ENCODE assay signal across 27 mouse cellular contexts in the genomic region with DNA sequence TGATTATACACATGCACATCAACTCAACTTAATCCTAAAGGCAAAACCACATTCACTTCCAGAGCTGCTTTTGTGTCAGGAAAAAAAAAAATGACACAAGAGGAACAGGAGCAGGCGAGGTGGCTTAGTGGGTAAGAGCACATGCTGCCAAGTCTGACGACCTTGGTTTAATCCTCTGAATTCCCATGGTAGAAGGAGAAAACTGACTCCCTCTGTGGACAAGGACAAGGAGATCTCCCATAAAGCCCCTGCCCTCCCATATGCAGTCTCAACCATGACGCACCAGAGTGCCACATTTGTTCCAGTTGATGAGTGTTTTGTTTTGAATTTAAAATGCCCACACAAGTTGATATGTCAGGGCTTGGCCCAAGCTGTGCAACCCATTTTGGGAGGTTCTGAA. TPM values are rescaled to one million over a fixed set of nuclear protein-coding genes. Genes with fewer than 3 reads are reported as not detected.
DNase-seq lines count a peak whose midpoint lies in the region; ATAC-seq and TF ChIP-seq lines count a peak whose summit lies in the region.
"Had no signal": no experiment of that assay in that cellular context is flagged by ENCODE, and none has a peak within 500 bp of the region (broad histone marks: within the 10 kb centered on the region; RNA-seq: fewer than 3 reads in every experiment).

No protein-coding gene starts in this region.

- TF ChIP-seq CTCF in C2C12 (IDR thresholded peaks at IDR 0.05; ENCODE audit: control insufficient read depth, insufficient read depth, insufficient read length): no peak

- H3K79me2 ChIP-seq in C2C12 (ENCODE audit: control insufficient read depth, insufficient read depth): no peaks in the 10 kb centered on the region

- 56% methylated on average over 3 of the region's 3 CpGs for WGBS in embryonic facial prominence, embryonic 14.5 days
- 62% methylated on average over 3 of the region's 3 CpGs for WGBS in embryonic facial prominence, embryonic 10.5 days

- H3K36me3 ChIP-seq in embryonic facial prominence, embryonic 14.5 days (ENCODE audit: control insufficient read depth, insufficient read depth, low read length): no peaks in the 10 kb centered on the region
- no peaks in the 10 kb centered on the region for H3K36me3 ChIP-seq in embryonic facial prominence, embryonic 10.5 days (replicated peaks)
- H3K36me3 ChIP-seq in C2C12 (ENCODE audit: control insufficient read depth, insufficient read depth): no peaks in the 10 kb centered on the region
- H3K36me3 ChIP-seq: embryonic facial prominence, embryonic 12.5 days; forebrain, embryonic 12.5 days; forebrain, embryonic 15.5 days; heart, embryonic 10.5 days; heart, embryonic 13.5 days; hindbrain, embryonic 12.5 days; hindbrain, embryonic 15.5 days; intestine, embryonic 15.5 days had no signal

- H3K4me1 ChIP-seq in embryonic facial prominence, embryonic 14.5 days (ENCODE audit: control insufficient read depth, insufficient read depth, low read length): no peaks in the 10 kb centered on the region
- 0 out of 2 replicates have a peak, but pooled peaks cover 6% of the 10 kb centered on the region for H3K4me1 ChIP-seq in embryonic facial prominence, embryonic 10.5 days
- peaks cover 13% of the 10 kb centered on the region; the same call in 1 of the 2 replicates for H3K4me1 ChIP-seq in brown adipose tissue, adult 24 weeks (ENCODE audit: control insufficient read depth, insufficient read depth, insufficient read length, low read length)
- H3K4me1 ChIP-seq: embryonic facial prominence, embryonic 12.5 days; forebrain, embryonic 12.5 days; forebrain, embryonic 15.5 days; hindbrain, embryonic 12.5 days; hindbrain, embryonic 15.5 days had no signal

- H3K9me3 ChIP-seq in embryonic facial prominence, embryonic 14.5 days (ENCODE audit: control insufficient read depth, low read length): no peaks in the 10 kb centered on the region
- H3K9me3 ChIP-seq in embryonic facial prominence, embryonic 10.5 days: no peaks in the 10 kb centered on the region
- H3K9me3 ChIP-seq: embryonic facial prominence, embryonic 12.5 days; forebrain, embryonic 12.5 days; forebrain, embryonic 15.5 days; heart, embryonic 10.5 days; heart, embryonic 13.5 days; hindbrain, embryonic 12.5 days; hindbrain, embryonic 15.5 days; intestine, embryonic 15.5 days had no signal

- H3K79me3 ChIP-seq in C2C12 (ENCODE audit: low read depth): no peaks in the 10 kb centered on the region

- H3K4me3 ChIP-seq in embryonic facial prominence, embryonic 14.5 days (ENCODE audit: low read depth, low read length): no peak overlapping the region
- H3K4me3 ChIP-seq in embryonic facial prominence, embryonic 10.5 days: no peak overlapping the region
- no peak overlapping the region for H3K4me3 ChIP-seq in C2C12 (ENCODE audit: insufficient read depth, poor library complexity, severe bottlenecking)
- H3K4me3 ChIP-seq in brown adipose tissue, adult 24 weeks (ENCODE audit: insufficient read depth, low read depth, low read length): no peak overlapping the region
- H3K4me3 ChIP-seq: embryonic facial prominence, embryonic 12.5 days; erythroblast, embryonic 14.5 days; forebrain, embryonic 12.5 days; forebrain, embryonic 15.5 days; heart, adult 2 months; heart, embryonic 10.5 days; heart, embryonic 13.5 days; hindbrain, embryonic 12.5 days; hindbrain, embryonic 15.5 days; intestine, embryonic 15.5 days had no signal

- DNase-seq in adrenal gland, adult 2 months: peak; percentile 26
- no peak for DNase-seq in adrenal gland, postnatal 4 days (ENCODE audit: low spot score in 2 of 2)
- peak; percentile 29 for DNase-seq in embryonic facial prominence, embryonic 14.5 days (ENCODE audit: low spot score)
- DNase-seq in embryonic facial prominence, embryonic 10.5 days (ENCODE audit: low spot score): no peak
- DNase-seq: B cell, adult 2 months; cerebellum, adult 11-12 months; cerebellum, adult 8-10 months; cerebellum, postnatal 10 days; cerebellum, postnatal 36 days; gastrocnemius, postnatal 25 days; heart, adult 2 months; kidney, adult 11 months; kidney, adult 8-10 months had no signal

- ATAC-seq in embryonic facial prominence, embryonic 14.5 days (ENCODE audit: low read depth): no peak
- ATAC-seq in inflammation-experienced regulatory T-cells, adult 6 months: no peak
- ATAC-seq: activated CD4-positive, CD25-positive, alpha-beta regulatory T cell, adult 4 months; CD4-positive, CD25-positive, alpha-beta regulatory T cell, adult 4 months; forebrain, embryonic 15.5 days; intestine, embryonic 15.5 days had no signal

- no peak overlapping the region for H3ac ChIP-seq in C2C12 (ENCODE audit: control insufficient read depth, insufficient read length, low read depth)

- H3K27me3 ChIP-seq in embryonic facial prominence, embryonic 14.5 days (replicated peaks; ENCODE audit: control insufficient read depth, insufficient read depth, low read length): no peaks in the 10 kb centered on the region
- no peaks in the 10 kb centered on the region for H3K27me3 ChIP-seq in embryonic facial prominence, embryonic 10.5 days (replicated peaks; ENCODE audit: low read depth, poor library complexity, severe bottlenecking)
- no peaks in the 10 kb centered on the region for H3K27me3 ChIP-seq in C2C12 (ENCODE audit: control insufficient read depth, insufficient read depth, insufficient read length)
- H3K27me3 ChIP-seq: embryonic facial prominence, embryonic 12.5 days; forebrain, embryonic 12.5 days; forebrain, embryonic 15.5 days; hindbrain, embryonic 12.5 days; hindbrain, embryonic 15.5 days; intestine, embryonic 15.5 days had no signal

- H3K4me2 ChIP-seq in embryonic facial prominence, embryonic 14.5 days (ENCODE audit: low read depth, low read length): no peak overlapping the region
- H3K4me2 ChIP-seq: embryonic facial prominence, embryonic 12.5 days; forebrain, embryonic 12.5 days; forebrain, embryonic 15.5 days; heart, embryonic 13.5 days; hindbrain, embryonic 12.5 days; hindbrain, embryonic 15.5 days; intestine, embryonic 15.5 days had no signal

- no peak overlapping the region for H3K9ac ChIP-seq in embryonic facial prominence, embryonic 14.5 days (ENCODE audit: low read depth, low read length)
- H3K9ac ChIP-seq: embryonic facial prominence, embryonic 12.5 days; forebrain, embryonic 12.5 days; forebrain, embryonic 15.5 days; heart, embryonic 13.5 days; hindbrain, embryonic 12.5 days; hindbrain, embryonic 15.5 days; intestine, embryonic 15.5 days had no signal

- H3K27ac ChIP-seq in embryonic facial prominence, embryonic 14.5 days (replicated peaks; ENCODE audit: low read depth, low read length): no peak overlapping the region
- no peak overlapping the region for H3K27ac ChIP-seq in embryonic facial prominence, embryonic 10.5 days (replicated peaks)
- 0 out of 2 replicates have a peak overlapping the region, but pooled peaks have one; percentile 10 for H3K27ac ChIP-seq in brown adipose tissue, adult 24 weeks (replicated peaks; ENCODE audit: low read depth, low read length)
- H3K27ac ChIP-seq: embryonic facial prominence, embryonic 12.5 days; forebrain, embryonic 12.5 days; forebrain, embryonic 15.5 days; heart, adult 2 months; heart, embryonic 10.5 days; heart, embryonic 13.5 days; hindbrain, embryonic 12.5 days; hindbrain, embryonic 15.5 days; intestine, embryonic 15.5 days had no signal

TF ChIP-seq in C2C12, 6 proteins besides CTCF, POLR2A, EP300 and RAD21:
- TF ChIP-seq MYOD1 (IDR thresholded peaks at IDR 0.05; ENCODE audit: control insufficient read depth, insufficient read length, low read depth): peak; percentile 45
- TF ChIP-seq MYOG (IDR thresholded peaks at IDR 0.05; ENCODE audit: control insufficient read depth, extremely low read depth, insufficient read length): no peak
- TF ChIP-seq MAX (IDR thresholded peaks at IDR 0.05): peak; percentile 8

RNA-seq across cellular contexts. Expression of gene Ahcyl1, which starts 12.8 kb away (rescaled TPM):
- 100 to 1,000 TPM; 218 to 230 TPM for total RNA-seq in adrenal gland, adult 2 months (2021)
- 33.9 and 37.0 TPM in 2 replicates for polyA plus RNA-seq in adrenal gland, adult 2 months (2012; rRNA removed)
- 100 to 1,000 TPM; 171 to 173 TPM for total RNA-seq in adrenal gland, postnatal 4 days (2021)
- 89.3 and 95.0 TPM in 2 replicates for polyA plus RNA-seq in embryonic facial prominence, embryonic 14.5 days (2014; fragmentation: Nextera tagmentation; extraction: Ambion mirVana)
- 88.7 and 88.8 TPM in 2 replicates for polyA plus RNA-seq in embryonic facial prominence, embryonic 10.5 days (2016; fragmentation: Nextera tagmentation; extraction: Ambion mirVana)
- polyA plus RNA-seq in C2C12 (2012; fragmentation: generic; extraction: Trizol): 72.1 TPM
- 510 and 528 TPM in 2 replicates for polyA plus RNA-seq in brown adipose tissue, adult 24 weeks (2012; ENCODE audit: insufficient read depth, insufficient read length, missing spikeins)
- 10 to 100 TPM; 17.5 to 22.8 (median 19.6) TPM for polyA plus RNA-seq in inflammation-experienced regulatory T-cells, adult 6 months (2017; shearing (Covaris generic))

RNA-seq across cellular contexts. Expression of gene Csf1, which starts 51.1 kb away (rescaled TPM):
- total RNA-seq in adrenal gland, adult 2 months (2021): 10 to 100 TPM; 16.5 to 25.2 TPM
- polyA plus RNA-seq in adrenal gland, adult 2 months (2012; rRNA removed): 21.1 and 23.4 TPM in 2 replicates
- 10 to 100 TPM; 18.0 to 19.8 TPM for total RNA-seq in adrenal gland, postnatal 4 days (2021)
- polyA plus RNA-seq in embryonic facial prominence, embryonic 14.5 days (2014; fragmentation: Nextera tagmentation; extraction: Ambion mirVana): 18.1 and 21.4 TPM in 2 replicates
- 3.8 and 4.4 TPM in 2 replicates for polyA plus RNA-seq in embryonic facial prominence, embryonic 10.5 days (2016; fragmentation: Nextera tagmentation; extraction: Ambion mirVana)
- polyA plus RNA-seq in C2C12 (2012; fragmentation: generic; extraction: Trizol): 169 TPM
- 5.6 and 14.8 TPM in 2 replicates for polyA plus RNA-seq in brown adipose tissue, adult 24 weeks (2012; ENCODE audit: insufficient read depth, insufficient read length, missing spikeins)
- 10 to 100 TPM; 15.5 to 53.7 (median 20.5) TPM for polyA plus RNA-seq in inflammation-experienced regulatory T-cells, adult 6 months (2017; shearing (Covaris generic))

Comparison
In these comparisons a context has a peak if more than half of its experiments do, and no peak if none do; other contexts are left out.
1. DNase-seq: peak in adrenal gland, adult 2 months (single experiment) and embryonic facial prominence, embryonic 14.5 days (single experiment); none in adrenal gland, postnatal 4 days (0 of 2) and embryonic facial prominence, embryonic 10.5 days (single experiment).